Mouse (Mus musculus) bone marrow macrophage, adult 2 months (primary cell): ENCODE measurements at regions not wholly inside any gene's neighbourhood (a gene's known extent, or its start where the extent isn't known, plus 50 kb on each side); places are given as distances from the start of the nearest gene placed in this dataset.

Experiments
- CTCF ChIP-seq: IDR thresholded peaks from 2 replicates; pipeline ENCODE4 v1.5.1; 2012; ENCODE audit warnings: low read depth, mild to moderate bottlenecking, low read length, moderate library complexity
- POLR2A ChIP-seq: IDR thresholded peaks from 2 replicates; pipeline ENCODE4 v1.6.1; 2012; ENCODE audit warnings: mild to moderate bottlenecking, low read depth, low read length, borderline replicate concordance

- TF ChIP-seq POLR2A (no peak), CTCF (no peak)
These were observed 3623.3 kb upstream of the Gm7489 start for GRCm38 (mm10) chr15:50261245-50261872.
